ENCODE assay signal across 8 mouse cellular contexts in the genomic region with DNA sequence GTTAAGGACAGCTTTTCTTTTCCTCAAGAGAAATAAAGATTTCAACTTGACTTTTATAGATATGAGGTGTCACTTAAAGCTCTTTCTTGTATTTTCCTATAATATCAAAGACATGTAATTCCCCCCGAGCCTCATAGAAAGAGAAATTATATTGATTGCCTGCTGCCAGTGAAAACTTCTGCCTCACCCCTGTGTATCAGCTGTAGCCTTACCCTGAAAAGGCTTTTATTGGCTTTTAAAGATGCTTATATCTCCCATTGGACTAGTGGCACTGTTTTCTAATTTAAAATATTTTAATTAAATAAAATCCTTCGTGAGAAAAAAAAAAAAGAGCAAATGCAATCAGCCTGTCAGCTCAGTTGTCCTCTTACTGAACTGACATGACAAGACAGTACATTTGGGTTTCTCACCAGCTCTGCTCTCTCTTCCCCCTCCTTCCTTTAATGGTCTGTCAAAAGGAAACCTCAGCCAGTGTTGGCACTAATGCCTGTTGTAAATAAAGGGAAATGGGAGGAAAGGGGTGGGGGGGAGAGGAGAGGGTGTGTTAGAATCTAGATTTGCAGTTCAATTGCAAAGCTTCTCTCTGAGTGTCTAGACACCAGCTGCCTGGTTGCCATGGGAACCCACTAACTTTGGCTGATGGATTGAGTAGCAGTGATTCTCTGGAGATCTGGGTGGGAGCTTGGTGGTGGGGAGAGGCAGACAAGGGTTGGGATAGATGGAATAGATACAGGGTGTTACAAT.
A peak's percentile ranks its signal among the peaks of the same experiment; 100 is the strongest.
DNase-seq lines count a peak whose midpoint lies in the region; ATAC-seq lines count a peak whose summit lies in the region.

No protein-coding gene starts in this region.

- peak; percentile 56 to 64 for DNase-seq in cerebellum, postnatal 14 days
- DNase-seq in cerebellum, postnatal 36 days, result no peak
- DNase-seq in frontal cortex, postnatal 10 days (ENCODE audit: low spot score in 2 of 2), result peak; percentile 70 to 76
- DNase-seq in layer of hippocampus, postnatal 10 days (ENCODE audit: low spot score in 2 of 2), result peak; percentile 75 to 76
- peak; percentile 8 for DNase-seq in yolk sac, embryonic 10.5 days (ENCODE audit: low spot score)
- DNase-seq in urinary bladder, postnatal 4 days (ENCODE audit: low spot score in 2 of 2), result no peak
- DNase-seq in cerebellum, adult 11 months, result no peak

- peak; percentile 69 for ATAC-seq in megakaryocyte progenitor cell, adult 5-6 weeks (replicated peaks; ENCODE audit: poor library complexity)

Comparison
In these comparisons a context has a peak if more than half of its experiments do, and no peak if none do; other contexts are left out.
1. DNase-seq: peak in cerebellum, postnatal 14 days (2 of 2), frontal cortex, postnatal 10 days (2 of 2), layer of hippocampus, postnatal 10 days (2 of 2) and yolk sac, embryonic 10.5 days (single experiment); none in cerebellum, postnatal 36 days (0 of 2), urinary bladder, postnatal 4 days (0 of 2) and cerebellum, adult 11 months (single experiment).